Mouse (Mus musculus): Measurements from ENCODE around the gene Tdrkh.

- no peak for TF ChIP-seq POLR2A (IDR thresholded peaks at IDR 0.05; ENCODE audit: insufficient read depth, low read length)
- no peak for TF ChIP-seq CTCF (IDR thresholded peaks at IDR 0.05; ENCODE audit: low read depth, low read length)
- TF ChIP-seq EP300 (IDR thresholded peaks at IDR 0.05; ENCODE audit: insufficient read depth, low read depth, low read length): no peak
Observed at GRCm38 (mm10) chr3:94404366-94405054, 8.6 kb upstream of the Tdrkh start.
